Mouse (Mus musculus): ENCODE measurements around the gene Arf1. TPM values are rescaled to one million over a fixed set of nuclear protein-coding genes. Genes with fewer than 3 reads are reported as not detected.

Arf1 gene
- total RNA-seq, 1 experiment = 347 TPM

DNA sequence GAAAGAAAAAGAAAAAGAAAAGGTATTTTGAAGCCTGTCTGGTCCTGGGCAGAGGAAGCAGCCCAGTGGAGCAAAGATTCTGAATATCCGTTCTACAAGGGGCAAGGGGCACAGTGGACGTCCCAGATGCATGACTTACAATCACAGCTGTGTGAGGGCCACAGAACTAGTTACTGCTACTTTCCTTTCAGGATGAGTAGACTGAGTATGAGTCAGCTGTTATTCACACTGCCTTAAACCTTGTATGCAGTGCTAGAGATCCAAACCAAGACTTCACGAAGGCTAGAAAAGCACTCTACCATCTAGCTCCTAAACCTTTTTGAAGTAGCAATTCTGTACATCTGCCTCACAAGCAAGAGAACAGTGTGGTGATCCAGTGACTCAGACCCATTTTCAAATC, 1.8 kb downstream of the Arf1 start:
- DNase-seq (ENCODE audit: low read depth, low spot score) = no peak
- Histone ChIP-seq H3K9ac (ENCODE audit: insufficient read depth, low read depth, low read length, poor library complexity, severe bottlenecking) (peak overlapping the region; percentile 48; the same call in 1 of the 2 replicates), H3K27ac (ENCODE audit: insufficient read depth, low read depth, low read length, poor library complexity, severe bottlenecking) (no peak overlapping the region), H3K36me3 (ENCODE audit: control insufficient read depth, insufficient read depth, low read length, poor library complexity, severe bottlenecking) (no peaks in the 10 kb centered on the region), H3K4me1 (ENCODE audit: control insufficient read depth in 2 of 2, insufficient read depth in 2 of 2, low read length in 2 of 2, poor library complexity in 1 of 2) (peaks cover 0 to 6% of the 10 kb centered on the region in 2 experiments; a peak in 2 of 4 replicates), H3K9me3 (ENCODE audit: control insufficient read depth, insufficient read depth, low read depth, low read length) (no peaks in the 10 kb centered on the region), H3K4me3 (ENCODE audit: insufficient read depth in 1 of 2, low read depth in 1 of 2, low read length in 2 of 2, poor library complexity in 1 of 2, severe bottlenecking in 1 of 2) (0 out of 4 replicates have a peak overlapping the region, but pooled peaks of 1 of the 2 experiments have one; percentile 94)
- TF ChIP-seq MAFK (IDR thresholded peaks at IDR 0.05; ENCODE audit: insufficient read depth, low read depth, low read length) (no peak), CHD2 (IDR thresholded peaks at IDR 0.05; ENCODE audit: low read depth, low read length) (no peak), ZNF384 (IDR thresholded peaks at IDR 0.05; ENCODE audit: low read depth, low read length) (no peak), ZC3H11A (IDR thresholded peaks at IDR 0.05; ENCODE audit: borderline replicate concordance, low read depth, low read length) (no peak), HCFC1 (IDR thresholded peaks at IDR 0.05; ENCODE audit: borderline replicate concordance, insufficient read depth, low read length) (no peak)
- in situ Hi-C loops (cut with MboI; ENCODE audit: low sequenced_read_pairs in 2 of 2, unreplicated experiment in 2 of 2) = no loop called here

DNA sequence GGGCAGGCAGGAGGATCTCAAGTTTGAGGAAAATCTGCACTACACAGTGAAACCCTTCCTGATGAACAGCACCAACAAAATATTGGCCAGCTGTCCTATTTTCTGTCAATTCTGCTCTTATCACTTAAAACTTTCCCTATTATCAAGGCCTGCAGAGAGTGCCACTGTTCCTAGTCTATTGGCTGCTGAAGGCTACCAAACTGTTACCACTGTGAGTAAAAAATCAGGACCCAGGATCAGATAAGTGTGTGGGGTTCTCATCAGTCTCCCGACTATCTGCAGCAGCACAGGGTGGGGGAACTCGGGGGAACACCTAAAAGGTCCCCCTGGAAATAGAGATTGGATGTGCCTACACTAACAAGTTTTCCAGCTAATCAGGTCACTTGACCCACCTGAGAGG, 2.9 kb downstream of the Arf1 start:
- peaks cover 0 to 8% of the 10 kb centered on the region in 2 experiments; a peak in 2 of 4 replicates for H3K4me1 ChIP-seq (ENCODE audit: control insufficient read depth in 2 of 2, insufficient read depth in 2 of 2, low read length in 2 of 2, poor library complexity in 1 of 2)
- TF ChIP-seq ZNF384 (IDR thresholded peaks at IDR 0.05; ENCODE audit: low read depth, low read length) = no peak
- TF ChIP-seq ZC3H11A (IDR thresholded peaks at IDR 0.05; ENCODE audit: borderline replicate concordance, low read depth, low read length) = no peak
- no peak for TF ChIP-seq HCFC1 (IDR thresholded peaks at IDR 0.05; ENCODE audit: borderline replicate concordance, insufficient read depth, low read length)
- no peak for TF ChIP-seq CHD2 (IDR thresholded peaks at IDR 0.05; ENCODE audit: low read depth, low read length)
- TF ChIP-seq MAFK (IDR thresholded peaks at IDR 0.05; ENCODE audit: insufficient read depth, low read depth, low read length) = no peak
- H3K9me3 ChIP-seq (ENCODE audit: control insufficient read depth, insufficient read depth, low read depth, low read length) = no peaks in the 10 kb centered on the region
- DNase-seq (ENCODE audit: low read depth, low spot score) = no peak
- H3K9ac ChIP-seq (ENCODE audit: insufficient read depth, low read depth, low read length, poor library complexity, severe bottlenecking) = peak overlapping the region; percentile 16; the same call in 1 of the 2 replicates
- H3K36me3 ChIP-seq (ENCODE audit: control insufficient read depth, insufficient read depth, low read length, poor library complexity, severe bottlenecking) = no peaks in the 10 kb centered on the region
- in situ Hi-C loops (cut with MboI; ENCODE audit: low sequenced_read_pairs in 2 of 2, unreplicated experiment in 2 of 2) = no loop called here
- H3K4me3 ChIP-seq (ENCODE audit: insufficient read depth in 1 of 2, low read depth in 1 of 2, low read length in 2 of 2, poor library complexity in 1 of 2, severe bottlenecking in 1 of 2) = no peak overlapping the region
- no peak overlapping the region for H3K27ac ChIP-seq (ENCODE audit: insufficient read depth, low read depth, low read length, poor library complexity, severe bottlenecking)

DNA sequence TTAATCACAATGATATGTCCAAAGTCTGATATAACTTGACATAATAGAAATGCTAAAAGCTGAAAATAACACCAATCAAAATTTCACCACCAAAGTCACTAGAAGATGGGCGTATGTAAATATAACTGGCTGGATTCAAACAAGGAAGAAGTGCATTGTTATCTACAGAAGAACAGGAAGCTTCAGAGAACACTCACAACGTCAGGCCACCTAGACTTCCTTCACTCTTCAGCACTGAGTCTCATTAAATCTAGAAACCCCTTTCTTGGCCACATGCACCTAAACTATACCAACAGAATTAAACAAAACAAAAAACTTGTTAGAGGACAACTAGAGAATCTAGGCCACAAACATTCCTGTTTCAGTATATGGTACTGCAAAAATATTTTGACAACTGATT, 3.6 kb downstream of the Arf1 start:
- TF ChIP-seq ZNF384 (IDR thresholded peaks at IDR 0.05; ENCODE audit: low read depth, low read length) (no peak), ZC3H11A (IDR thresholded peaks at IDR 0.05; ENCODE audit: borderline replicate concordance, low read depth, low read length) (no peak), CHD2 (IDR thresholded peaks at IDR 0.05; ENCODE audit: low read depth, low read length) (no peak), HCFC1 (IDR thresholded peaks at IDR 0.05; ENCODE audit: borderline replicate concordance, insufficient read depth, low read length) (no peak), MAFK (IDR thresholded peaks at IDR 0.05; ENCODE audit: insufficient read depth, low read depth, low read length) (no peak)
- Histone ChIP-seq H3K27ac (ENCODE audit: insufficient read depth, low read depth, low read length, poor library complexity, severe bottlenecking) (no peak overlapping the region), H3K4me3 (ENCODE audit: insufficient read depth in 1 of 2, low read depth in 1 of 2, low read length in 2 of 2, poor library complexity in 1 of 2, severe bottlenecking in 1 of 2) (no peak overlapping the region), H3K9me3 (ENCODE audit: control insufficient read depth, insufficient read depth, low read depth, low read length) (no peaks in the 10 kb centered on the region), H3K36me3 (ENCODE audit: control insufficient read depth, insufficient read depth, low read length, poor library complexity, severe bottlenecking) (no peaks in the 10 kb centered on the region), H3K9ac (ENCODE audit: insufficient read depth, low read depth, low read length, poor library complexity, severe bottlenecking) (no peak overlapping the region), H3K4me1 (ENCODE audit: control insufficient read depth in 2 of 2, insufficient read depth in 2 of 2, low read length in 2 of 2, poor library complexity in 1 of 2) (peaks cover 0 to 8% of the 10 kb centered on the region in 2 experiments; a peak in 2 of 4 replicates)
- DNase-seq (ENCODE audit: low read depth, low spot score) = no peak
- in situ Hi-C loops (cut with MboI; ENCODE audit: low sequenced_read_pairs in 2 of 2, unreplicated experiment in 2 of 2) = no loop called here

DNA sequence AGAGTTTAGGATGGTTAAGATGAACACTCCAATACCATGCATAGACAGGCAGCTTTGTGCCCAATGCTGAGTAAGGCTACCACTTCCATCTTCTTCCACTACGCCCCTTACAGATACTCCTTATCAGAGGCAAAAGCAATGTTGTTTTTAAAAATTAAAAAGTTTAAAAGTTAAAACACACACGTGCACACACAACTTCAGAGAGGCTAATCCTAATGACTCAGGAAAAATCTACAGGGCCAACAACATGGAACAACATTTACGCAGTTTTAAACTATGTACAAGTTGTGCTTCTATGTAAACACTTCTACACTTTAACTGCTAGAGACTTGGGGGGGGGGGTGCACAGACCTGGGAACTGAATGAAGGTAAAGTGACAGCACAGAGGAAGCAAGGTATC, 4.0 kb downstream of the Arf1 start:
- no peaks in the 10 kb centered on the region for H3K9me3 ChIP-seq (ENCODE audit: control insufficient read depth, insufficient read depth, low read depth, low read length)
- TF ChIP-seq ZNF384 (IDR thresholded peaks at IDR 0.05; ENCODE audit: low read depth, low read length) (no peak), MAFK (IDR thresholded peaks at IDR 0.05; ENCODE audit: insufficient read depth, low read depth, low read length) (no peak), ZC3H11A (IDR thresholded peaks at IDR 0.05; ENCODE audit: borderline replicate concordance, low read depth, low read length) (no peak), HCFC1 (IDR thresholded peaks at IDR 0.05; ENCODE audit: borderline replicate concordance, insufficient read depth, low read length) (no peak), CHD2 (IDR thresholded peaks at IDR 0.05; ENCODE audit: low read depth, low read length) (no peak)
- no peak overlapping the region for H3K27ac ChIP-seq (ENCODE audit: insufficient read depth, low read depth, low read length, poor library complexity, severe bottlenecking)
- in situ Hi-C loops (cut with MboI; ENCODE audit: low sequenced_read_pairs in 2 of 2, unreplicated experiment in 2 of 2) = no loop called here
- no peak for DNase-seq (ENCODE audit: low read depth, low spot score)
- no peaks in the 10 kb centered on the region for H3K36me3 ChIP-seq (ENCODE audit: control insufficient read depth, insufficient read depth, low read length, poor library complexity, severe bottlenecking)
- no peak overlapping the region for H3K9ac ChIP-seq (ENCODE audit: insufficient read depth, low read depth, low read length, poor library complexity, severe bottlenecking)
- no peak overlapping the region for H3K4me3 ChIP-seq (ENCODE audit: insufficient read depth in 1 of 2, low read depth in 1 of 2, low read length in 2 of 2, poor library complexity in 1 of 2, severe bottlenecking in 1 of 2)
- H3K4me1 ChIP-seq (ENCODE audit: control insufficient read depth in 2 of 2, insufficient read depth in 2 of 2, low read length in 2 of 2, poor library complexity in 1 of 2) = peaks cover 0 to 6% of the 10 kb centered on the region in 2 experiments; a peak in 2 of 4 replicates
